Mouse (Mus musculus) right cerebral cortex, adult 18-20 months (tissue): ENCODE measurements around the gene Atn1.

Source experiments
- DNase-seq: peaks from one replicate; pipeline ENCODE4 v3.0.0; 2022; ENCODE audit warnings: mixed read lengths

Atn1 gene

DNA sequence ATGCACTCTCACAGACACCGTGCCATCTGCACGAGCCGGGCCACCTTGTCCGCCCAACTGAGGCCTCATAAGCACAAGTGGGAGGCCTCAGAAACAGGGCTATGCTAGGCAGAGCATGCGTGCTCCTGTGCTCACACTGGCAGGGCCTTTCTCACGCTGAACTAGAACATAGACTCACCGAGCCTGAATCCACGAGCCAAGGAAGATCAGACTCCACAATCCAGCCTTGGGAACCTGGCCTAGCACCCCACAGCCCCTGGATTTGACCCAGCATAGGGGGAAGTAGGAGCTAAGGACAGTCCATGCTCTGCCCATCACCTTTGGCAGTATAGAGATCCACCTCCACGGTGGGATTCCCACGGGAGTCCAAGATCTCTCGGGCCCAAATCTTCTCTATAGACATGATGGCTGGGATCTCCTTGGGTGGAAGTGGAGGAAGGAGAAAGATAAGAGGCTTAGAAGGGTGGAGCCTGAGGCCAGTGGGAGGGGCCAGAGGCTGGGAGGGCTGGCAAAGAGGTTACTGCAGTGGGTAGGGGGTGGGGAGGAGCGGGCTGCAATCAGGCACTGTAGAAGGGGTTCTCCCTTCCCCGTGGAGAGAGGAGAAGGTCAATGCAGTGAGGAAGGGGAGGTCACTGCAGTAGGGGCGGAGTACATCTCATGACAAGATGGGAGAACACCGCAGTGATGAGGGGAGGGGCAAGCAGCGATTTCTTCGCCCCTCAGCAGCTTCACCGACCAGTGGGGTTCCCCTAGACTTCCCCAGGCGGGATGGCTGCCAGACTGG lies 11.8 kb upstream of the Atn1 start:
- DNase-seq: no peak

DNA sequence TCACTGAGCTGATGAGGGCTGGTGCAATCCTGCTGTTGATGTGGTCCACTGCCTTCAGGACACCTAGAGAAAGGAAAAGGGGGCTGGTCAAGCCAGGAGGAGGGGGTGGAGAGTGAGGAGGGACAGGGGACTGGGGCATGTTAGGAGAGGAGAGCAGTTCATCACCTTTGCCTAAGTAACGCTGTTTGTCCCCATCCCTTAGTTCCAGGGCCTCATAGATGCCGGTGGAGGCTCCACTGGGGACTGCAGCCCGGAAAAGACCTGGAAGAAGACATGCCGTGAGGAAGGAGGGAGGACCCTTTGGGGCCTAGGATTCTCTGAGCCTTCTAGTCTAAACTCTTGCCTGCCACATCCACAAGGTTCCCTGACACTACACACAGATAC lies 11.2 kb upstream of the Atn1 start:
- no peak for DNase-seq

DNA sequence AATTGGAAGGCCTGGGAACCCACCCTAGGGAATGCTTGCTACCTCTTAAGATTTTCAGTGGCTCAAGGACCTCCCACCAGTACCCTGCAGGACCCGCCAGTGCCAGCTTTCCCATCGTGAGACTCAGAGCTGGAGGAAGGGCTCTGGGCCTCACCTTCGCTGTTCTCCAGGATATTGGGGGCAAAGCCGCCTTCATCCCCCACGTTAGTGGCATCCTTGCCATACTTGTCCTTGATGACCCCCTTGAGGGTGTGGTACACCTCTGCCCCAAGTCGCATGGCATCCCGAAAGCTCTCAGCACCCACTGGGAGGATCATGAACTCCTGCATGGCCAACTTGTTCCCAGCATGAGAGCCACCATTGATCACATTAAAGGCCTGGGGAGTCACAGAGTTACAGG lies 9.6 kb upstream of the Atn1 start:
- DNase-seq: no peak

DNA sequence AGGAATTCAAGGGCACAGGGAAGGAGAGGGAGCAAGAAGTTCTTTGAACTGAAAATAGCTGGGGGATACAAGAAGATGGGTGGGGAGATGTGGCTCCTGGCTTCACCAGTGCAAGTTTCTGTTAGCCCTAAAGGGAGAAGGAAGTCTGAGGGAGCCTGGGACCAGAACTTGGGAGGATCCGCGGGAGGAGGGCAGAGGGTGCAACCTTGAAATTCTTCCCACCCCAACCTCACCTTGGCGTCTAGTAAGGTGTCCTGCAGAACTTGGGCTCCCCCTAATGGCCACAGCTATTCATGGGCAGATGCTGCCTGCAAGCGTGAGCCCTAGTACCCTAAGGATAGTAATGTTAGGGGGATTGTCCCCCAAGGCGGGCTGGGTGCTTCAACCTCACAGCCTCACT lies 2.9 kb upstream of the Atn1 start:
- peak; percentile 85 for DNase-seq

DNA sequence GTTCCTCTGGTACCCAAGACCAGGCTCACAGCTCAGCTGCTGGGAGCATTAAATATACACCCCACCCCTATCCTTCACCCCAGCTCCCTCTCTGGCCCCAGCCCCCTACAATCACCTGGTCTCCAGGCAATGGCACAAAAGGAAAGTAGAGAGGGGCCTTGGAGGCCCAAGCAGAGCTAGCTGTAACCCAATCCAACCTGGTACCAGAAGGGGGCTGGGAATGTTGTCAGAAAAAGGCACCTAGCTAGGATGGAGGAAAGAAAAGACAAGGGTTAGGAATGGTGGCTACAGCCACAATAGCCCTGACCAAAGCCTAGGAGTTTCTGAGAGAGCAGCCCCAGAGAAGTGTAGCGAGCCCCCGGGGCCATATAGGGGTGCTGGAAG lies 2.5 kb upstream of the Atn1 start:
- no peak for DNase-seq

DNA sequence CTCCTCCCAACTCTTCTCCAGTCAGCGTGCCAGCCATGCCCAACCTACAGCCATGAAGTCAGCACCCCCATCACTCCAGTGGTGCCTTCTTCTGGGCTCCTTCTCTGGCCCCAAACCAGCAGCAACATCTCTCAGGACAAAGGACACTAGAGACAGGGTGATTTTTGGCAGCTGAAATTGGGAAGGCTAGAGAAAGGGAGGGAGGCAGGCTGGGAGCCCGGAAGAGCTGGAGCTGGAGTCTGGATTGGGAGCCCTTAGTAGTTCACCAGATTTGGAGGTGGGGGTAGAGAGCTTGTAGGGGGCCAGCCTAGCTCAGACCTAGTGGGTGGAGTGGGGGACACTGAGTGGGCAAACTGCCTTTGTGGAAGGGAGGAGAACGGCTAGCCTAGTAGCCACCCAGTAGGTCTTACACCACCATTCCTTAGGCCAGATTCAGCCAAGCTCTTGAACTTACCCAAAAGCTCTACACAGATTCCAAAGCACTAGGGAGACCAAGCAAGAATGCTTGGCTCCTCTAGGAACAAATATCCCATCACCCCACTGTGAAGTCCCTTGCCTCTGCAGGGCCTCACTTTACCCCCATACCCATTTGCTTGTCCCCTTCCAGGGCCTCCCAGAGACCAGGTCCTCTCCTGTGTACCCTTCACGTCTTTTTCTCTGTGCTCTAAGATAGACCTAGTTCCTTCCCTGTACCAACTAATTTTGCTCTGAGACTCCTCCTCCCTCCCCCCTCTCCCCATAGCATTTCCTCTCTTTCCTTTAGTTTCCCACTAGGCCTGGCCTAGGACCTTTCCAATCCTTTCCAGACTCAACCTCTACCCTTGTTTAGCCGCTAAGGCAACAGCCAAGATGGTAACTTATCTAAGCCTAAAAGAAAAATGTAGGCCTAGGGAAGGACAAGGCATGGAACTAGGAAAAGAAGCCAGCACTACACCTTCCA lies 1.9 kb upstream of the Atn1 start:
- peak; percentile 74 for DNase-seq

DNA sequence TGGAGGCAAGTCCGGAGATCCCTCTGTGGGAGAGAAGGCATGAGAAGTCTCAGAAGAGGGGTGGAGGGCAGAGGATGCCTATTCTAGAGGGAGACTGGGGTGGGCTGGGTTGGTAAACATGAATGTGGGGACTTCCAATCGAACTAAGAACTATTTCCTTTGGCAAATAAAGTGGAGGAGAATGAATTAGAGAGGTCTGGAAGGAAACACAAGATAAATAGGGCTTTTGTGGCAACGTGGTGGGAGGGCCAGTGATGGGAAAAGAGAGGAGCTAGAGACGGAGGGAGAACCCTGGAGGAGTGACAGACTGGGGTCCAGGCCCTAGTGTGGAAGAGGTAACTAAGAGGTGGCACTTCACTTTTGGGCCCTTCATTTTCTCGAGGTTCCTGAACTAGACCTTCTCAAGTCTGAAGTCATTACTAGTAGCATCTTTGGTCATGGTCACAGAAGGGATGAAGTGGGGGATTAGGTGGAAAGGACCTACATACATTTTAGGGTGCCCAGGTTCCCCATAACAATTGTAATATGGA lies 1.1 kb upstream of the Atn1 start:
- no peak for DNase-seq

DNA sequence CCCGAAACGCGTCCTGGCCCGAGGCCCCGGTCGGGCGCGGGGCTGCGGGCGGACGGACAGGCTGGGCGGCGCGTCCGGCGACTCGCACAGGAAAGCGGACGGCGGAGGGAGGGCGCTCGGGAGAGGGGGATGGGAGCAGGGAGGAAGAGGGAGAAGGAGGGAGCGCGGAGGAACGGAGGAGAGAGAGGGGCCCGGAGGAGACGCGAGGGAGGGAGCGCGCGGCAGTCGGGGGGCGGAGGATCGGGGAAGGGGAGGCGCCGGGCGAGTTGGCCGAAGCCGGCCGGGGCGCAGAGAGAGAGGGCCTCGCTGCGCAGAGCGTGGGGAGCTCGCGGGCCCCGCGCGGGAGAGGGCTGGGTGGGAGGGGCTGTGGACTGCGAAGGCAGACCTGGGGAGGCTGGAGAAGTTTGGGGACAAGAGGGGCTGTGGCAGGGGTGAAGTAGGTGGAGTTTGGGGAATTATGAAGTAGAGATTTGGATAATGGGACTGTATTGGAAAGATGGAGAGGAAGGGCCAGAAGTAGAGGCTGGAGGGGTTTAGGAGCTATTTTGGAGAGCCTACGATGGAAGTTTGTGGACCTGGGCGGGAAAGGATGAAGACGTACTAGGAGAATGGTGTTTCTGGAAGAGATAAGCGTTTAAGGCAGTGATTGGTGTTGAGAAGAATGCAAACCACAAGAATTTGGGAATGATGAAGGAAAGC lies 477 bp upstream of the Atn1 start:
- peak; percentile 87 for DNase-seq

DNA sequence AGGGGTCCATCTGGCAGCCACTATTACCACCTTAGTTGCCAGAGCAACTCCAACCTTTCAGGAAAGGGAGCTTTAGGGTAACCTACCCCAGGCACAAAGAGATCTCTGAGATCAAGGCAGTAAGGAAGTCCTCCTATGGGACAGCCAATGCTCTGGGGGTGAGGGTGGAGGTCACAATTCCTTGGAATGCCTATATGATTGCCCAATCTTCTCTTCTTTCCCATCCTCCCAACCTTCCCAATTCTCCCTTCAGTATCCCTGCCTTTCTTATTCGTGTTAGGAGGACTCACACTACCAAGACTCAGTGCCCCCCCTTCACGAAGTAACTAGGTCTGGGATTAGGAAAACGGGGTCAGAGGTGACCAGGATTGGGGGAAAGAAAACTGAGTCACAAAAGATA lies 1.0 kb downstream of the Atn1 start:
- no peak for DNase-seq

DNA sequence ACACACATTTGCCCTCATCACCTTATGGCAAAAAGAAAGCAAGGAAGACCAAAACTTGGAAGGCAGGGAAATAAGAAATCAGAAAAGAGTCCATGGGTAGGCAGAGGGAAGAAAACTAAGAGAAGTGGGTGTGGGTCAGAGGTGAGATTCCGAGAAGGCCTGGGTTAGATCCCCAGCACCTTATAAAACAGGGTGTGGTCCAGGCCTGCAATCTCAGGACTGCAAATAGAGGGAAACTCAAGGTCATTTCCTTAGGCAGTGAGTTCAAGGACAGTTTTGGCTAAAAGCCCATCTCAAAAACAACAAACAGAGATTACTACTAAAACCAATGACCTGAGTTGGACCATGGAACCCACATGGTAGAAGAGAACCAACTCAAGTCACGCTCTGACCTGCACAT lies 2.5 kb downstream of the Atn1 start:
- no peak for DNase-seq

DNA sequence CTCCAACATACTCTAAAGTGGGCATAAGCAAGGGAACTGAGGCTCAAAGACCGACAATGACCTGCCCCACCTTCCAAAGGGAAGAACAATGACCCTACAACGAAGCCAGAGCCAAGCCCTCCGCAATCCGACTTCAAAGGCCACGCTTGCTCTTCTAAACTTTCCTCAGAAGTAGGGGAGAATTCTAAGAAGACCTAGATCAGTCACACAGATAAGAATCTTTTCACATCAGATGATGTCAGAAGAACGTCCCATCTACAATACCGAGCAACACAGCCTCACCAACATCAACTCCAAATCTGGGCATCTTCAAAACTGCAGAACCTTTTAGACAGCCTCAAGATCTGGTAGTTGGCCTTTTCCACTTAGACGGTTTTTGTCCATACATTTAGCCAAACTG lies 5.9 kb downstream of the Atn1 start:
- DNase-seq: no peak

DNA sequence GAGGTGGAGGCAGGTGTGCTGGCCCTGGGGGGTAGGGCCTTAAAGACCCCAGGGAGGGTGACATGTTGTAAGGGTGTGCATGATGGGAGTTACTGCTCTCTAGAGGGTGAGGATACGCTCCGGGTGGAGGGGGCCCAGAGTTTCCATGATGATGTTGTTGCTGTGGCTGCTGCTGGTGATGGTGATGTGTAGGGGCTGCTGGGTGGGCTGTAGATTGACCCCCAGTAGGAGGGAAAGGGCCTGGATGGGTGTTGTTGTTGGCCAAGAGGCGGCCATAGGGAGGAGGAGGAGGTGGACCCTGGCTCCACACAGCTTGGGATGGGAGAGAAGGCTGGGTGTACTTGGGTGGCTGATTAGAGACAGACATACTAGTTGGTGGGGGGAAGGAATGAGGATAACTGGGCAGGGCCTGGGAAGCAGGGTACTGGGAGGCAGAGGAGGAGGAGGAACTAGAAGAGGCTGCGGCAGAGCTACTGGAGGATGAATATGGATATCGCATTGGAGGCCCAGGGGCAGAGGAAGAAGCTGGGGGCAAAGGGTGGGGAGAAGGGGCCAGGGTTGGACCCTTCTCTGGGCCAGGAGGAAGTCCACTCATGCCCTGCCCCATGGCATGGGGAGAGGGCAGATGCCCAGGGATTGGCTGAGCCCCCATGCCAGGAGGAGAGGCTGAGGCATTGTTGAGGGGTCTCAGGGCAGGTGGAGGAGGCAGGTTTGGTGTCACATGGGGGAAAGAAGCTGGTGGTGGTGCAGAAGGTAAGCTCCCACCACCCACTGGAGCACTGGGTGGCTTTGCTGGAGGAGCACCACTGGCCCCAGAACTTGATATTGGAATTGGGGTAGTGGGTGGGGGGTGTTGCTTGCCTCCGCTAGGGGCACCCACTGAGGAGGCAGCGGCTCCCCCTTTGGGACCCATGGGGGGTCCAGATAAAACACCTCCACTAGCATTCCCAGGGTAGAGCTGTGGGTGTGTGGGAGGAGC lies 9.4 kb downstream of the Atn1 start:
- no peak for DNase-seq

DNA sequence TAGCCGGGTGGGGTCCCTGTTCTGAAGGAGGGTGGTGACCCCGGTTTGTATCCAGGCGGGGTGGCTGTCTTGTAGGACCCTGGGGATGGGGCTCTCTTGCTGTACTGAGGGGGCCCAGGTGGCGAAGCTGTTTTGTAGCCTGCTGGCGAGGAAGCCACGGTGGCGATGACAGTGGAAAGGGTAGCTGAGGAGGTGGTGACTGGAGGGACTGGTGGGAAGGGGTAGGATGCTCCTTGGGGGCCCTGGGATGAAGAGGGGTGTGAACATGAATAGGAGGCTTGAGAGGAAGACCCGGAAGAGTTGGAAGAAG lies 10.1 kb downstream of the Atn1 start:
- DNase-seq: no peak

DNA sequence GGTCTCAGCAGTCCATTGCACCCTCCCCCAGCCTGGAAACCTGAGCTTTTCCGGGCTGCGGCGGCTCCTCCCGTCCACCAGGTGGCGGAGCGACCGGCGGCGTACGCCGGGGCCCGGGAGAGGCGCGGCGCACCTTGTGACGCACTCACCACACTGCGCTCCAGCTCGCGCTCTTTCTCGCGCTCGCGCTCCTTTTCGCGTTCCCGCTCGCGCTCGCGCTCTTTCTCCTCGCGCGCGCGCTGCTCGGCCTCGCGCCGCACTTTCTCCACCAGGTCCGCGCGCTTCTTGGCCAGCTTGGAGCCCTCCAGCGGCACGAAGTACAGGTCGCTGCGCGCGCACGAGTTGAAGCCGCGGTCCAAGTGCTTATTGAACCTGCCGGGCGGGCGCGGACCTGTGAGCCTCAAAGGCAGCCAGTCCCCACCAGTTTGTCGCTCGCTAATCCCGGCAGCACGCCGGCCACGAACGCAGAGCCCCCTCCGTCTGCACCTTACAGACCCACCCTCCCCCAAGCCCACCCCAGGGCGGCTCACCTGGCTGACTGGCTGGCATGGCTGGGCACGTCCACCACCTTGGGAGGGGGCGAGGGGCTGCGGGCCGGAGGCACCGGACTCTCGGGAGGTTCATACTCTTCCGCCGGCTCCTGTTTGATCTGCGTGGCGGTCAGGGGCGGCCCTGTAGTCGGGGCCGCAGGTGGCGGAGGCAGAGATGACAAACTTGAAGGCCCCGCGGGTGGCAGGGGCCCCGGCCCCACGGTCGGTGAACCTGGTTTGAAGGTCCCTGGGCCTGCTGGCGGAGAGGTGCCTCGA lies 10.6 kb downstream of the Atn1 start:
- peak; percentile 95 for DNase-seq

DNA sequence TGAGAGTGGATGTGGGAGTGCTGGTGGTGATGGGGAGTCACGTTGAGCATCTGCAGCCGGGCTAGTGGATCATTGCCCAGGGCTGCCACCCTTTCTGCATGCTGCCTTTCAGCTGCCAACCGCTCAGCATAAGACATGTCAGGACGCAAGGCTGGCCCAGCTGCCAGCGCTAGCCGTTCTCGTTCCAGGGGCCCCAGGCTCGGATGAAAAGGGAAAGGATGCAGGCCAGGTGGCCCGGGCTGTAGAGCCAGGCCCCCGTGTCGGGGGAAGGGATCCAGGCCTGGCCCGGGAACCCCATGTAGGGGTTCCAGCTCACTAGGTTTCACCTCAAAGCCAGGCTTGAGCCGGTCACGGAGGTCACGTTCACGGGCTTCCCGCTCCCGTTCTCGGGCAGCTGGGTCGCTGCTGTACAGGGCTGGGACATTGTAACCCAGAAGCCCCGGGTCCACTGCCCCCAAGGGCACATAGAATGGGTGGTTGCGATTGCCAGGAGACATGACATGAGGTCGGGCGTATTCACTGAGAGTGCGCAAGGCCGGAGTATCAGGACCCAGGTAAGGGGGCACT lies 11.5 kb downstream of the Atn1 start:
- DNase-seq: no peak

DNA sequence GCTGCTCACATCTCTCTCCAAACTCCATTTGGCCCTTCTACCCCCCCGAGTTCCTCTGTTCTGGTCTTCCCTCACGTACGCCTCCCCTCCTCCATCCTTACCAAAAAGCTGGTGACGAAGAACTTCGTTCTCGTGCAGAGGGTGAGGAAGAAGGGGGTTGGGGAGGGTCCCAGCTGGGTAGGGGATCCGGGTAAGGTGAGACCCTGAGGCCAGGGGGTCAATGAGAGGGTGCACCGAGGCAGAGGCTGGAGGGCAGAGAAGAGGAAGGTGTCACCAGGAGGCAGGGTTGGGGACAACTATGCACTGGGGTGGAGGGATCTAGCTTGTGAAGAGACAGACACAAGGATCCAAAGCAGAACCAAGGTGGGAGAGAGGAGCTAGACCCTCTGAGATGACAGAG lies 12.7 kb downstream of the Atn1 start:
- DNase-seq: no peak

DNA sequence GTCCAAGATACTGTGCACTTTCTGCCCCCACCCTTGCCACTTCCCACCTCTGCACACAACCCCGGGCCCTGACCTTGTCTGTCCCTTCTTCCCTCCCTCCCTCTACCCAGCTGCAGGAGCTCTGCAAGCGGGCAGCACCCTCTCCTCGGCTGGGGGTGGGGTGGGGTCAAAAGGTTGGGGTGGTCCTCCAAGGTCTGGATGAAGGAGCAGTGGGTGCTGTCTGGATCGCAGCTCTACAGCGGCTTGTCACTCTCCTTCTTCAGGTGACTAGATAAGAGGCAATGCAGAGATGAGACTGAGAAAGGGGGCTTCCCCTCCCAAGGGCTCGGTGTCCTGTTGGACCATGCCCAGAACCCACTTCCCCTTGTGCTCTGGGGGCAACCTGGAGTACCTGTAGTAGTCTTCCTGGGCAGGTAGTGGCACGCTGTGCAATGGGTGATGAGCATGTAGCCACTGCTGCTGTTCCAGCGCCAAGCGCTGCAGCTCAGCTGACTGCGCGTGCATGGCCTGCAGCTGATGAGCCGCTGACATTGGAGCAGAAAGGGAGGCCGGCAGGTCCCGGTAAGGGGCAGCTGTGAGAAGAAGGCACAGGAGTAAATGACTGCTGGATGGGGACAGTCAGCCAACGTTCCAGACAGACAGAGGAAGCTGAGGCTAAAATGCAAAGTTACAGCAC lies 13.3 kb downstream of the Atn1 start:
- no peak for DNase-seq

DNA sequence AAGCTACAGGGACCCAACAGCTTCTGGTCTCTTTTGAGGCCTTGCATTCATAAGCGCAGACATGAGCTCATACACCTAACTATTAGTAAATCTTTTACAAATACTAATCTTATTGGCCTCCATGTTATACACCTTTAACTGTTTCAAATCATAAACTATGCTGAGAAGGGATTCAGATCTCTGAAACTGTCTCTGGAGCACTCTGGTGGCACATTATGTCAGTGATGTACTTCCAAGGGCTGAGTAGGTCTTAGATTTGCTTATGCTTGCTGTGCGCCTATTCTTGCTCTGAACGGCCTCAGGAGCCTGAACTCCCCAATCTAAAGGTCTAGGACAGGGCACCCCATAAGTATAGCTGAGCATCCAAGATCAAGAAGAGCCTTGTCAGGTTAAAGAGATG lies 14.5 kb downstream of the Atn1 start:
- DNase-seq: no peak

DNA sequence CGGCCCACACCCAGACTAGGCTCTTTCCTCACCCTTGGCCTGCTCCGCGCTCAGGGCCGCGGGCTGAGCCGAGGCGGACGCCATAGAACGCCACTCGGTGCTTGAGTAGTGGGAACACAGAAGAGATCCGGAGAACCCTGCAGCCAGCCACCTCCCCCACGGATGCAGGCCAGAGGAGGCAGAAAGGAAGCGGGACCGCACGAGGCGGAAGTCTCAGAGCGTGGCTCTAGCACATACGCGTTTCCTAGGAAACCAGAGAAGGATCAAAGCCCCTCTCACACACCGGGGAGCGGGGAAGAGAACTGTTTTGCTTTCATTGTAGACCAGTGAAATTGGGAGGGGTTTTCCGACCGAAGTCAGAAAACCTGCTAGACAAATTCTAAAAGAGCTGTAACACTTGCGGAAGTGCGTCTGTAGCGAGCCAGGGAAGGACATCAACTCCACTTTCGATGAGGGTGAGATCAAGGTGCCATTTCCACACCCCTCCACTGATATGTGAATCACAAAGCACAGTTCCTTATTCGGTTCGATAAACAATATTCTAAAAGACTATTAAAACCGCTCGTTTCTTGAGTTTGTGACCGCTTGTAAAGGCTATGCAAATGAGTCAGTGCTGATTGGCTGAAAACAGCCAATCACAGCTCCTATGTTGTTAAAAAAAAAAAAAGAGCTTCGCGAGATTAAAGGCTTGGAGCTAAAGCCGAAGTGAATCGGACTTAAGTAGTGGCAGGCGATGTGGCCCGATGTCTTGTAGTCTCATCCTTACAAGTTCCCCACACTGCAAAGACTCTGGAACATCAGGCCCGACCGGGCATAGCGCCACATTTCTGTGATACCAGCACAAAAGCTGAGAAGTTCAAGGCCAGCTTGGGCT lies 15.2 kb downstream of the Atn1 start, which contains the start of gene Grcc10:
Gene Grcc10 (minus strand): TSS at position 487 of the 874 bp plus-strand sequence.
- DNase-seq: peak; percentile 91
